Mouse (Mus musculus) stomach, postnatal 0 days (tissue): Measurements from ENCODE around the gene Tom1l2. TPM values are rescaled to one million over a fixed set of nuclear protein-coding genes. Genes with fewer than 3 reads are reported as not detected.

ENCODE experiments used
- ATAC-seq: fragments of 200-750 bp; cut with Nextera tagmentation; 2 replicates; pipeline ENCODE4 v1.8.0; 2017; ENCODE audit not compliant: low FRiP score, low TSS enrichment
- DNase-seq: peaks from one replicate; pipeline ENCODE4 v3.0.0-alpha.2; 2016; ENCODE audit warnings: low spot score
- H3K27ac ChIP-seq: fragments of 300-500 bp; sonication (generic); replicated peaks from 2 replicates; pipeline ENCODE4 v1.5.1; 2014; ENCODE audit warnings: mild to moderate bottlenecking, control low read depth
- H3K27me3 ChIP-seq: fragments of 300-500 bp; sonication (generic); 2 replicates; pipeline ENCODE4 v1.6.1; 2014; ENCODE audit warnings: low read length; ENCODE audit not compliant: control insufficient read depth, insufficient read depth
- H3K36me3 ChIP-seq: fragments of 300-500 bp; sonication (generic); 2 replicates; pipeline ENCODE4 v1.6.1; 2014; ENCODE audit warnings: low read length, mixed read lengths; ENCODE audit not compliant: control insufficient read depth, insufficient read depth
- H3K4me1 ChIP-seq: fragments of 300-500 bp; sonication (generic); replicated peaks from 2 replicates; pipeline ENCODE4 v1.6.1; 2014; ENCODE audit warnings: antibody characterized with exemption; ENCODE audit not compliant: control insufficient read depth, insufficient read depth
- H3K4me2 ChIP-seq: fragments of 300-500 bp; sonication (generic); replicated peaks from 2 replicates; pipeline ENCODE4 v1.6.1; 2014; ENCODE audit warnings: low read depth, mild to moderate bottlenecking, control low read depth, moderate library complexity
- H3K4me3 ChIP-seq: fragments of 300-500 bp; sonication (generic); 2 replicates; pipeline ENCODE4 v1.5.1; 2014; ENCODE audit warnings: low read depth, low read length, control low read depth
- H3K9ac ChIP-seq: fragments of 300-500 bp; sonication (generic); 2 replicates; pipeline ENCODE4 v1.6.1; 2014; ENCODE audit warnings: mild to moderate bottlenecking, low read length, control low read depth, mixed read lengths
- H3K9me3 ChIP-seq: fragments of 300-500 bp; sonication (generic); 2 replicates; pipeline ENCODE4 v1.6.1; 2016; ENCODE audit warnings: low read length; ENCODE audit not compliant: control insufficient read depth
- CTCF ChIP-seq: IDR thresholded peaks from 2 replicates; pipeline ENCODE4 v1.5.1; 2016; ENCODE audit warnings: antibody characterized with exemption, low read depth, mild to moderate bottlenecking, moderate library complexity
- EP300 ChIP-seq: optimal IDR thresholded peaks from 2 replicates; pipeline ENCODE3; 2016; ENCODE audit warnings: antibody characterized with exemption
- WGBS: fragments of 180-500 bp; shearing (Covaris S2); extraction: QIAGEN DNeasy Blood & Tissue Kit; methylation state at CpG from one replicate; pipeline ENCODE4 v1.1.7; 2014; 5-methylcytosine and 5-hydroxymethylcytosine counted together
- polyA plus RNA-seq: library from polyadenylated mRNA; unstranded; fragments of >200 nt; fragmentation: Nextera tagmentation; extraction: Ambion mirVana; gene quantifications from 2 replicates; pipeline ENCODE4 v1.2.1, GENCODE M21; 2015

Gene Tom1l2
- polyA plus RNA-seq, 1 experiment from 2014 or later, result 15.9 TPM

DNA sequence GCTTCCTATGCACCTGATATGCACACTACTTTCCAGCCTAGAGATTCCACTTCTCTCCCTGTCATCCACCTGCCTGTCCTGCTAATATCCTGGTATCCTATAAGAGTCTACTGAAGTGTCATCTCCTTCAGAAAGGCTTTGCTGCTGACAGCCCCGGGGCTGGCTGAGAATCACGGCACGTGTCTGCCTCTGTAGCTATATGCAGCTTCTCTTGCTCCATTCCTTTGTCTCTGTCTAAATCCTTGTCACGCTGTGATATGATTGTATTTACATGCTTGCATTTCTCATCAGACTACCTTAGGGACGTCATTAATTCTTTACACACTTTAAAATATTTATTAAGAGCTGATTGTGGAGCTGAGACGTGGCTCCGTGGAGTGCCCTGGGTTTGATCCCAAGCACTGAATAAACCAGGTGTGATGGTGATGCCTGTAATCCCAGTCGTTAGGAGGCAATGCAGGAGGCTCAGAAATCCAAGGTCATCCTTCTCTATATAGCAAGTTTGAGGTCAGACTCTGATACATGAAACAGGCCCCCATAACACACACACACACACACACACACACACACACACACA is 75.5 kb downstream of the Tom1l2 start:
- Histone ChIP-seq H3K36me3 (no peaks in the 10 kb centered on the region), H3K27me3 (no peaks in the 10 kb centered on the region), H3K4me2 (no peak overlapping the region), H3K9ac (no peak overlapping the region), H3K4me3 (no peak overlapping the region), H3K4me1 (peaks cover 2% of the 10 kb centered on the region; the same call in 1 of the 2 replicates), H3K9me3 (no peaks in the 10 kb centered on the region), H3K27ac (no peak overlapping the region)
- 70% methylated on average over 8 of the region's 8 CpGs for WGBS
- DNase-seq (no peak), ATAC-seq (no peak)
- TF ChIP-seq EP300, result no peak
- TF ChIP-seq CTCF, result no peak

DNA sequence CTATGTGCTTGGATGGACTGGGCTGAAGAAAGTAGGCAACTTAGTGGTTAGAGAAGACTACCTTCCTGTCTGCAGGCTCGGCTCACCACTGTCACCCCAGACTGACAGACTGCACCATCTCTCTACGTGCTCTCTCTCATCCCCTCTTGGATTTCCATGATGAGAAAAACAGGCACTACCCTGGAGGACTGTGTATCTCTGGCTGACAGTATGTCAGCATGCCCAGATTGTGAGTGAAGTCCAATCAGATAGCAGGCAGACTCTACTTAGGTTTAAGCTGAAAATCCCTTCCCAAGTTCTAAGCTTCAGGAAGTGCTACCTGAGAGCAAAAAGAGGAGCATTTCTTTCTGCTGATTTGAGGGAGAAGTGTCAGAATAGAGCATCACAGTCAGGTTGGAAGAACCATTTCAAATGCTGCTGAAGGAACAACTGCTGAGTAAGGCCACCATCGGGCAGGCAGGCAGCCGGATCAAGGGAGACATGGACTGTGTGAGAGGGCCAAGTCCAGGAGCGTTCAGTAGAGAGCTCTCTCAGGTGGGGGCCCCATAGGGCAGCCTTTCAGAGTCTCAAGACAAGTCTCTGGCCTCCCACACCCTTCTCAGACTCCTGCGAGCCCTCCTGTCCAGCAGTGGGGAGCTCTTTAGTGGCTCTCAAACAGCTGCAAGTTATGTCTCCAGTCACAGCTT is 76.2 kb downstream of the Tom1l2 start:
- Histone ChIP-seq H3K27ac (no peak overlapping the region), H3K4me3 (no peak overlapping the region), H3K36me3 (no peaks in the 10 kb centered on the region), H3K27me3 (no peaks in the 10 kb centered on the region), H3K9me3 (no peaks in the 10 kb centered on the region), H3K4me1 (peaks cover 2% of the 10 kb centered on the region; the same call in 1 of the 2 replicates), H3K9ac (no peak overlapping the region), H3K4me2 (no peak overlapping the region)
- WGBS, result 83% methylated on average over 6 of the region's 6 CpGs
- TF ChIP-seq EP300 (no peak), CTCF (no peak)
- DNase-seq, result no peak
- no peak for ATAC-seq

DNA sequence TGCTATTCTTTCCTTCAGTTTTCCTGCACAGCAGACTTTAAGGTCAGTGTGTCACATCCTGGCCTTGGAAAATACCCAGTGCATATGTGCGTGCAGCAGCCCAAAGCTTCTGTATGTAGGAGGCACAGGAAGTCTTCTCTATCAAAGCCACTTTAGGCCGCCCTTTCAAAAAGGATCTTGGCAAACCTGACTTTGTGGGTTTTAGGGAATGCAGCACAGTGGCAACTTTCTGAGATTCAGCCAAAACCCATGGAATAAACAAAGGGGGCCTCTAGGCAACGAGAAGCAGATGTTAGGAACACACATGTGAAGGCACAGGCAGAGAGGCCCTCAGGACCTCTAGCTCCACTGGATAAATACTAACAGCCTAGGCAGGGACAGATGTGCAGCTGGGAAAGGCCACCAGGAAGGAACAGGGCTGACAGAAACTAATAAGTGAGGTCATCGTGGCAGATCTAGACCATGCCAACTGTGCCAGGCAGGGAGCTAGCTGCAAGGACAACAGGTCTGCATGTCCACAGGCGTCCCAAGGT is 79.4 kb downstream of the Tom1l2 start:
- peak overlapping the region; percentile 45 for H3K27ac ChIP-seq
- ATAC-seq, result no peak; the same call in 1 of the 2 replicates
- WGBS, result 48% methylated on average over 5 of the region's 5 CpGs

DNA sequence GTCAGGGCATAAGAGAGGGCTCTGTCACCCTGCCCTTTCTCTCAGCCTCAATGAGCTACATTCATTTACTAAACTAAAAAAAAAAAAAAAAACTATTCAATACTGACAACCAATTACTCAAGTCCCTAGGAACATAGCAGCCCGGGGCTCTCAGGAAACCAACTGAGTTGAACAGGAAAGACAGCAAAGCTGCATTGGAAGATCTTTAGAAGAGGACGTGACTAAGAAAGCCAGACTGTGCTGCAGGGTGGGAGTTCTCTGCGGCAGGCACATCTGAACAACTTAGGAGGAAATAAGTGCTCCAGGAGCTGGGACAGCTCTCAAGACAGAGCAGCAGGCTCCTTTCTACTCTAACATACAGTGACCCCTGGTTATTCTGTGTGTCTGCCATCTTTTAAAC is 84.1 kb downstream of the Tom1l2 start:
- H3K36me3 ChIP-seq, result no peaks in the 10 kb centered on the region
- H3K4me3 ChIP-seq, result no peak overlapping the region
- H3K27ac ChIP-seq, result no peak overlapping the region
- no peaks in the 10 kb centered on the region for H3K9me3 ChIP-seq
- no peak overlapping the region for H3K9ac ChIP-seq
- no peak for DNase-seq
- H3K4me2 ChIP-seq, result no peak overlapping the region
- H3K27me3 ChIP-seq, result no peaks in the 10 kb centered on the region
- H3K4me1 ChIP-seq, result no peaks in the 10 kb centered on the region
- ATAC-seq, result no peak
- TF ChIP-seq EP300 (no peak), CTCF (no peak)
- WGBS, result 50% methylated on average over 3 of the region's 3 CpGs

More for the DNA sequence above, 79.4 kb downstream of the Tom1l2 start:
- DNase-seq, result no peak
- no peaks in the 10 kb centered on the region for H3K9me3 ChIP-seq
- no peaks in the 10 kb centered on the region for H3K36me3 ChIP-seq
- TF ChIP-seq CTCF (no peak), EP300 (no peak)
- no peak overlapping the region for H3K9ac ChIP-seq
- no peaks in the 10 kb centered on the region for H3K4me1 ChIP-seq
- H3K4me3 ChIP-seq, result no peak overlapping the region
- no peak overlapping the region for H3K4me2 ChIP-seq
- H3K27me3 ChIP-seq, result no peaks in the 10 kb centered on the region

DNA sequence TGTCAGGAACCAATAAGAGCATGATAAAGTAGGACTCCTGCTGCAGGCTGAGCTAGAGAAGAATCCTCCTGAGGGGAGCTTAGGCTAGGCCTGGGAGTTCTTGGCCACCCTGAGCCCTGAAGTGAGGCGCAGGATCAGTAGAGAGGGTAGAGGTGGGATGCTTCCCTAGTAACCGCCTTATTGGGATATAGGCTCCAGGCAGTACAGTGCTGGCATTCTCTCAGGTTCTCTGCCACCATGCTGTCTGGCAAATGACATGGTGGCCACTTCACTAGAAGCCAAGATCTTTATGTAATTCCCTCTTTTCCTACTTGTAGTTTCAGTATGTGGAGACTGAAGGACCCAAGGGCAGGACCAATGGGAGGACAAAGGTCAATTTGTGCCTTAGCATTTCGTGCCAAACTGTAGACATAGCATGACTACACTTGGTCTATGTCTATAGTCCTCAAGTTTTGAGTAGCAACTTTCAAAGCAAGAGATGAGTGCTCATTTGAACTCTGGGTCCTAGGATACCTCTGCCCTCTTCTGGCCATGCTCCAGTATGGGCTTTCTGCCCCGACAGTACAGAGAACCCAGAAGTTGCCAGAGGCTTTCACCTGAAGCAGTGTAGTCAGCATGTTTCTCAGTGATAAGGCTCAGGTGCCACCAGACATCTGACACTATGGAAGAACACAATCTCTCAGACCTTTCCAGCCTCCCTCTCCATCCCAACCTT is 87.3 kb downstream of the Tom1l2 start:
- WGBS, result 80% methylated on average over 4 of the region's 4 CpGs
- Histone ChIP-seq H3K9me3 (no peaks in the 10 kb centered on the region), H3K4me2 (no peak overlapping the region), H3K4me1 (no peaks in the 10 kb centered on the region), H3K27ac (no peak overlapping the region), H3K9ac (no peak overlapping the region), H3K4me3 (no peak overlapping the region), H3K36me3 (no peaks in the 10 kb centered on the region), H3K27me3 (no peaks in the 10 kb centered on the region)
- TF ChIP-seq CTCF (peak; percentile 46), EP300 (no peak)
- ATAC-seq (no peak), DNase-seq (no peak)
